Mouse (Mus musculus): ENCODE data around the gene Myh3. TPM values are rescaled to one million over a fixed set of nuclear protein-coding genes. Genes with fewer than 3 reads are reported as not detected.

Gene Myh3
- polyA plus RNA-seq, 1 experiment from 2014 or later: 5.1 TPM

DNA sequence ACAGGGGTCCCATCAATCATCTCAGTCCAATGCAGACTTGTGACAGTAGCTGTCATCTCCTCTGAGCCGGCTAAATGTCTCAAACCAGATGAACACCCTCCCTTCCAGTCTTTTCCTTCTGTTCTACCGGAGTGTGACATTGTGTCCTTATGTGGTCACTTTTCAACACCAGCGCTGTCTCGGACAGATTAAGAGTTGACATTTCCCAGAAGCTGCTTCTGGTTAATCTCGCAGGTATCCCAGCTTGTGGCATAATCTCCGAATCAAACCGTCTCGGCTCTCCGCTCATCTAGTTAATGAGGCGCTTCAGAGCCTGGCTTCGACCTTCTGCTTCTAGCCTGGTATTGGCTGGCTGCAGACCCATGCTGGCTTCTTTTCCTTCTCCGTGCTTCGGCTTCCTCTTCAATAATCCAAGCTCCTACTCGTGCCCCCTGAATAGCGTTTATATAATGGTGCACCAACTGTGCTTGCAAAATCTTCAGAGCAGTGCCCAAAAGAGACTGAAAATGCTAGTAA, 5.4 kb upstream of the Myh3 start:
- Histone ChIP-seq H3K4me1 (ENCODE audit: insufficient read depth, low read length) (no peaks in the 10 kb centered on the region), H3K4me2 (replicated peaks; ENCODE audit: low read depth, low read length) (no peak overlapping the region), H3K27me3 (ENCODE audit: insufficient read depth, low read length) (no peaks in the 10 kb centered on the region), H3K9ac (replicated peaks; ENCODE audit: low read length) (no peak overlapping the region), H3K36me3 (ENCODE audit: insufficient read depth, low read length) (peaks cover under 1% of the 10 kb centered on the region; the same call in 1 of the 2 replicates), H3K27ac (ENCODE audit: low read length) (no peak overlapping the region), H3K9me3 (ENCODE audit: low read length) (no peaks in the 10 kb centered on the region), H3K4me3 (ENCODE audit: low read length) (no peak overlapping the region)
- no peak for ATAC-seq (ENCODE audit: low FRiP score, low TSS enrichment)
- 59% methylated on average over 15 of the region's 15 CpGs for WGBS

DNA sequence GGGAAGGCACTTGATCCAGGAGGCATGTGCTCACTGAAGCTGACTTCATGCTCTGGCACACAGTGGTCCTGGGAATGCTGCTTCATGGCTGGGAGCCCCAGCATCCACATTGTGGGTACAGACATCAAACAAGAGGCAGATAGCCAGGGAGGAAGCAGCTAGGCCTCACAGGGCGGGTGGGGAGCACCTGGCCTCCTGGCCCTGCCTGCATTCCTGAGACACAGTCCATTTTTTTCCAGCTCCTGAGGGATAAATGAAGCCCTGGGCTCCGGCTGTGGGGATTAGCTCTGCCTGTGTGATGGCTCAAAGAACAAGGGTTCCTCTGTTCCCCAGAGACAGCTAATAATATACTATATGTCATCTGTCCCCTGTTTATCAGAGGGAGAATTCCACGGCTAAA, 3.1 kb upstream of the Myh3 start:
- Histone ChIP-seq H3K4me1 (ENCODE audit: insufficient read depth, low read length) (no peaks in the 10 kb centered on the region), H3K4me3 (ENCODE audit: low read length) (no peak overlapping the region), H3K27ac (ENCODE audit: low read length) (no peak overlapping the region), H3K36me3 (ENCODE audit: insufficient read depth, low read length) (no peaks in the 10 kb centered on the region), H3K9me3 (ENCODE audit: low read length) (no peaks in the 10 kb centered on the region), H3K4me2 (replicated peaks; ENCODE audit: low read depth, low read length) (no peak overlapping the region), H3K9ac (replicated peaks; ENCODE audit: low read length) (no peak overlapping the region), H3K27me3 (ENCODE audit: insufficient read depth, low read length) (no peaks in the 10 kb centered on the region)
- 36% methylated on average over 3 of the region's 3 CpGs for WGBS
- no peak for ATAC-seq (ENCODE audit: low FRiP score, low TSS enrichment)

DNA sequence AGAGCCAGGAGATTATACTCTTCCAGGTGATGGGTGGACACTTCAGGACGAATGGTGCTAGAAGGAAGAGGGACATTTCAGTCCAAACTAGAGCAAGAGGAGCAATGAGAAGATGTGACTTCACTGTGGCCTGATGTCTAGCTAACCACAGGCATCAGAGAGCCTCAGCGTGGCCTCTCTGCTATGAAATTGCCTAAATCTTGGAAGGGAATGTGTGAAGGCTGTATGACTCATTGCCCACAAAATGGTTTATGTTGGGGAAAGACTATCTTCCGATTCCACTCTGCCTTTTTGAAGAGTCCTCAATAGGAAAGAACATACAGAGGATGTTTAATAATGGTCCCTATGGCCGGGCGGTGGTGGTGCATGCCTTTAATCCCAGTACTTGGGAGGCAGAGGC, 1.3 kb upstream of the Myh3 start:
- no peak overlapping the region for H3K4me2 ChIP-seq (replicated peaks; ENCODE audit: low read depth, low read length)
- no peak for ATAC-seq (ENCODE audit: low FRiP score, low TSS enrichment)
- H3K4me3 ChIP-seq (ENCODE audit: low read length): no peak overlapping the region
- H3K36me3 ChIP-seq (ENCODE audit: insufficient read depth, low read length): no peaks in the 10 kb centered on the region
- H3K27ac ChIP-seq (ENCODE audit: low read length): no peak overlapping the region
- H3K4me1 ChIP-seq (ENCODE audit: insufficient read depth, low read length): 0 out of 2 replicates have a peak, but pooled peaks cover 3% of the 10 kb centered on the region
- WGBS: 89% methylated on average over 5 of the region's 5 CpGs
- no peaks in the 10 kb centered on the region for H3K9me3 ChIP-seq (ENCODE audit: low read length)
- H3K27me3 ChIP-seq (ENCODE audit: insufficient read depth, low read length): no peaks in the 10 kb centered on the region
- no peak overlapping the region for H3K9ac ChIP-seq (replicated peaks; ENCODE audit: low read length)

DNA sequence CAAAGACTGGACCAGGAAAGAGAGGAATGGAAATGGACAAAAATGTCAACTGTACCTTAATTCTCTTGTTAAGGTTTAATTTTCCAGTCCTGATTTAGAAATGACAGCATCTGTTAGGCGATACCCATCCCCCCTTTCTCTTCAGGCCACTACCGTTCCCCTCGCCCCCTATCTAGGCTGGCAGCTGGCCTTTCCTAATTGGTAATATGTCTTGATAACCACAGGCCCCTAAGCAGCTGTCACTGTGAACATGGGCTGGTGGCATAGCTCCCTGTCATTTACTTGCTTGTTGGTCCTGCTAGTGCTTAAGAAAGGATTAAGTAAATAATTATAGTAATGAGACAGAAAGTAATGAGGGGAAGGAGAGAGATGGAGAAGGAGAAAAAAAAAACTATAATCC, 665 bp upstream of the Myh3 start:
- no peaks in the 10 kb centered on the region for H3K27me3 ChIP-seq (ENCODE audit: insufficient read depth, low read length)
- ATAC-seq (ENCODE audit: low FRiP score, low TSS enrichment): no peak
- no peak overlapping the region for H3K9ac ChIP-seq (replicated peaks; ENCODE audit: low read length)
- H3K4me3 ChIP-seq (ENCODE audit: low read length): no peak overlapping the region
- H3K36me3 ChIP-seq (ENCODE audit: insufficient read depth, low read length): no peaks in the 10 kb centered on the region
- 72% methylated on average over 3 of the region's 3 CpGs for WGBS
- 0 out of 2 replicates have a peak, but pooled peaks cover 3% of the 10 kb centered on the region for H3K4me1 ChIP-seq (ENCODE audit: insufficient read depth, low read length)
- H3K9me3 ChIP-seq (ENCODE audit: low read length): no peaks in the 10 kb centered on the region
- H3K4me2 ChIP-seq (replicated peaks; ENCODE audit: low read depth, low read length): no peak overlapping the region
- H3K27ac ChIP-seq (ENCODE audit: low read length): no peak overlapping the region

DNA sequence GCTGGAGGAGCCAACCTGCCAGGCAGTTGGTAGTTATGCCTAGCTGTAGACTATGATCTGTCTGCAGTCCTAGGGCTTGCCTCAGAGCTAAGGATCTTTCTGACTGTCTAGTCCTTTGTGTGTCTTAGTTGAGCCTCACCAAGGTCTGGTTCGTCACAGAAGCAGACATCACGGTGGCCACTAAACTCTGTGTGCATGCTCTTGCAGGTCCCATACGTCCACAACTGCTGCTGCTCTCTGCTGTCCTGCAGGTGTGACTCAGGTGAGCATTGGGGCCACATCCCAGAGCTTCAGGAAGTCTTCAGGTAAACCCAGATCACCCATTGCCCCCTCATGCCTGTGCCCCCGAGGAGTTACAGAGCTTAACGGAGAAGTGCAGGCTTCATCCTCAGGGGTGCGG, 788 bp downstream of the Myh3 start:
- no peak overlapping the region for H3K27ac ChIP-seq (ENCODE audit: low read length)
- peaks cover 5% of the 10 kb centered on the region for H3K27me3 ChIP-seq (ENCODE audit: insufficient read depth, low read length)
- 85% methylated on average over 6 of the region's 6 CpGs for WGBS
- no peak overlapping the region for H3K4me3 ChIP-seq (ENCODE audit: low read length)
- H3K4me2 ChIP-seq (replicated peaks; ENCODE audit: low read depth, low read length): no peak overlapping the region
- H3K4me1 ChIP-seq (ENCODE audit: insufficient read depth, low read length): 0 out of 2 replicates have a peak, but pooled peaks cover 3% of the 10 kb centered on the region
- no peaks in the 10 kb centered on the region for H3K36me3 ChIP-seq (ENCODE audit: insufficient read depth, low read length)
- no peak for ATAC-seq (ENCODE audit: low FRiP score, low TSS enrichment)
- no peak overlapping the region for H3K9ac ChIP-seq (replicated peaks; ENCODE audit: low read length)
- no peaks in the 10 kb centered on the region for H3K9me3 ChIP-seq (ENCODE audit: low read length)

DNA sequence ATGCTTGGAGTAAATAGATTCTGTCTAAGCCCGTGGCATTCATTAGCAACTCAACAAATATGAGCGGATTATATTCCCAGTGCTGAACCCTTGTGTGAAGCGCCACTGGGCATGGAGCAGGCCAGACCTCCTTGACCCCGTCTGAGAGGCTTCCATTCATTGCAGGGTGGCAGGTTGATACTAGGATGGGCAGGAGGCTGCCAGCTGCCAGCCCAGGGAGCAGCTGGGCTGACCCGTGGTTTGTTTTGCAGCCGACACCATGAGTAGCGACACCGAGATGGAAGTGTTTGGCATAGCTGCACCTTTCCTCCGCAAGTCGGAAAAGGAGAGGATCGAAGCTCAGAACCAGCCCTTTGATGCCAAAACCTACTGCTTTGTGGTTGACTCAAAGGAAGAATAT, 1.6 kb downstream of the Myh3 start:
- no peak overlapping the region for H3K9ac ChIP-seq (replicated peaks; ENCODE audit: low read length)
- H3K4me3 ChIP-seq (ENCODE audit: low read length): no peak overlapping the region
- no peak for ATAC-seq (ENCODE audit: low FRiP score, low TSS enrichment)
- no peaks in the 10 kb centered on the region for H3K36me3 ChIP-seq (ENCODE audit: insufficient read depth, low read length)
- no peak overlapping the region for H3K27ac ChIP-seq (ENCODE audit: low read length)
- peaks cover 13% of the 10 kb centered on the region for H3K27me3 ChIP-seq (ENCODE audit: insufficient read depth, low read length)
- no peak overlapping the region for H3K4me2 ChIP-seq (replicated peaks; ENCODE audit: low read depth, low read length)
- WGBS: 78% methylated on average over 11 of the region's 11 CpGs
- no peaks in the 10 kb centered on the region for H3K9me3 ChIP-seq (ENCODE audit: low read length)
- H3K4me1 ChIP-seq (ENCODE audit: insufficient read depth, low read length): 0 out of 2 replicates have a peak, but pooled peaks cover 3% of the 10 kb centered on the region

DNA sequence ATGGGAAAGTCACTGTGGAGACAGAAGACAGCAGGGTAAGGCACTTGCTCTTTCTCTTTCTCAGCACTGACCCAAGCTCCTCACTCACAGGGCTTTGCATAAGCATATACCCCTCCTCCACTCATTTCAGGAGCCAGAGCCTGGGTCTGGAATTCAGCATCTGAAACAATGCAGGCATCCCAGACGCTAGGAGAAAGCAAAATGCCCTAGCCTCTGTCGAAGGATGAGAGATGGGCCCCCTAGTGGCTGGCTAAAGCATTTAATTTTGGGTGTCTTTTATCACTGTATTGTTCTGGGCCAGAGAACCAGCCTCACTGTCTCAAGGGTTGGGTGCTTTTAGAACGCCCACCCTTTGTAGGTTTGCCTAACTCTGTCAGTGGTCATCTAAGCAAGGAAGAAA, 2.1 kb downstream of the Myh3 start:
- Histone ChIP-seq H3K27ac (ENCODE audit: low read length) (no peak overlapping the region), H3K9ac (replicated peaks; ENCODE audit: low read length) (no peak overlapping the region), H3K4me2 (replicated peaks; ENCODE audit: low read depth, low read length) (no peak overlapping the region), H3K27me3 (ENCODE audit: insufficient read depth, low read length) (peaks cover 18% of the 10 kb centered on the region), H3K36me3 (ENCODE audit: insufficient read depth, low read length) (no peaks in the 10 kb centered on the region), H3K4me1 (ENCODE audit: insufficient read depth, low read length) (0 out of 2 replicates have a peak, but pooled peaks cover 3% of the 10 kb centered on the region), H3K4me3 (ENCODE audit: low read length) (no peak overlapping the region), H3K9me3 (ENCODE audit: low read length) (no peaks in the 10 kb centered on the region)
- WGBS: 3% methylated on average over 3 of the region's 3 CpGs
- ATAC-seq (ENCODE audit: low FRiP score, low TSS enrichment): peak; percentile 52; the same call in 1 of the 2 replicates

DNA sequence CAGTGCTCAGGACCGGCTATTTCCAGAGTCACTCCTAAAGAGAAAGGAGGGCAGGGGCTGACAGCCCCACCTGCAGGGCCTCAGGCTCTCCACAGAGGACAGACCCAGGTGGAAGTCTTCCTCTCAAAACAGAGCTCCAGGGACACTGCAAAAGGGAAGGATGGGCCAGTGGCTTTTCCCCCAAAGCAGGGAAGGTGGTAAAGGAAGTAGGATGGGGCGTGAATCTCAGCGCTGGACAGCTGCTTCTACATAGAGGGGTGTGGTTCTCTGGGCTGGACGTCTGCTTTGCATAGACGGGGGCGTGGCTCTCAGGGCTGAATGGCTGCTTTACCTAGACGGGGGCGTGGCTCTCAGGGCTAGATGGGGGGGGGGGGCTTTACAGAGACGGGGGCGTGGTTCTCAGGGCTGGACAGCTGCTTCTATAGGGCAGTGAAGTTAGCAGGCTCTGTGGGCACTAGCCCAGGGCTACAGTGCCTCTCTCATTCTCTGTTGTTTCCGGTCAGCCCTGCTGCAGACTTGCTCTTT, 3.1 kb downstream of the Myh3 start:
- peak overlapping the region; percentile 28; the same call in 1 of the 2 replicates for H3K4me2 ChIP-seq (replicated peaks; ENCODE audit: low read depth, low read length)
- H3K36me3 ChIP-seq (ENCODE audit: insufficient read depth, low read length): no peaks in the 10 kb centered on the region
- H3K9ac ChIP-seq (replicated peaks; ENCODE audit: low read length): no peak overlapping the region
- no peaks in the 10 kb centered on the region for H3K9me3 ChIP-seq (ENCODE audit: low read length)
- ATAC-seq (ENCODE audit: low FRiP score, low TSS enrichment): peak; percentile 90
- H3K4me1 ChIP-seq (ENCODE audit: insufficient read depth, low read length): 0 out of 2 replicates have a peak, but pooled peaks cover 3% of the 10 kb centered on the region
- H3K4me3 ChIP-seq (ENCODE audit: low read length): no peak overlapping the region
- H3K27ac ChIP-seq (ENCODE audit: low read length): no peak overlapping the region
- 3% methylated on average over 11 of the region's 11 CpGs for WGBS
- H3K27me3 ChIP-seq (ENCODE audit: insufficient read depth, low read length): peaks cover 19% of the 10 kb centered on the region

DNA sequence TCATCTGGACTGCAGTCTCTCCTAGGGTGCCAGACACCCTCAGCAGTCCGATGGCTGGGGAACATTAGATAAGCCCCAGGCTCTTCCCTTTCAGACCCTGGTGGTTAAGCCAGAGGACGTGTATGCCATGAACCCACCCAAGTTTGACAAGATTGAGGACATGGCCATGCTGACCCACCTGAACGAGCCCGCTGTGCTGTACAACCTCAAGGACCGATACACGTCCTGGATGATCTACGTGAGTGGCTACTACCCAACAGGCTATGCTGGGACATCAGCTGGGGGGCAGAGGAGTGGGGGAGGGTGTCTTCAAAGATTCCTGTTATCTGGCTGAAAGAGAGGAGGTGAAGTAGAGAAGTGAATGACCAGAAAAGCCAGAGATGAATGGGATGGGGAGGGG, 4.1 kb downstream of the Myh3 start:
- Histone ChIP-seq H3K9ac (replicated peaks; ENCODE audit: low read length) (no peak overlapping the region), H3K4me3 (ENCODE audit: low read length) (no peak overlapping the region), H3K27me3 (ENCODE audit: insufficient read depth, low read length) (peaks cover 19% of the 10 kb centered on the region), H3K9me3 (ENCODE audit: low read length) (no peaks in the 10 kb centered on the region), H3K36me3 (ENCODE audit: insufficient read depth, low read length) (no peaks in the 10 kb centered on the region), H3K4me2 (replicated peaks; ENCODE audit: low read depth, low read length) (no peak overlapping the region), H3K27ac (ENCODE audit: low read length) (no peak overlapping the region), H3K4me1 (ENCODE audit: insufficient read depth, low read length) (0 out of 2 replicates have a peak, but pooled peaks cover 3% of the 10 kb centered on the region)
- no peak for ATAC-seq (ENCODE audit: low FRiP score, low TSS enrichment)
- 85% methylated on average over 7 of the region's 7 CpGs for WGBS

DNA sequence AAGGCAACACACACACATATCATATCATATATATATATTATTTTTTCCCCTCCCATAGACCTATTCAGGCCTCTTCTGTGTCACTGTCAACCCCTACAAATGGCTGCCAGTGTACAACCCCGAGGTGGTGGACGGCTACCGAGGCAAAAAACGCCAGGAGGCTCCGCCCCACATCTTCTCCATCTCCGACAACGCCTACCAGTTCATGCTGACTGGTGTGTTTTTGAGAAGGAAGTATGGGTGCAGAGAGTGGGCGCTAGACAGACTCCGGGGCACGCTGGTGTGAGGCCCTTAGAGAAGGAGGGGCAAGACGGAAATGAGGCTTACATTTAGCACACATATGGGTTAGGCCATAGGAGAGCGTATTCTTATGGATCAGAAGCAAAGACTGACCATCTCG, 4.7 kb downstream of the Myh3 start:
- Histone ChIP-seq H3K9ac (replicated peaks; ENCODE audit: low read length) (no peak overlapping the region), H3K4me2 (replicated peaks; ENCODE audit: low read depth, low read length) (no peak overlapping the region), H3K36me3 (ENCODE audit: insufficient read depth, low read length) (no peaks in the 10 kb centered on the region), H3K9me3 (ENCODE audit: low read length) (no peaks in the 10 kb centered on the region), H3K4me3 (ENCODE audit: low read length) (no peak overlapping the region), H3K27ac (ENCODE audit: low read length) (no peak overlapping the region), H3K4me1 (ENCODE audit: insufficient read depth, low read length) (0 out of 2 replicates have a peak, but pooled peaks cover 3% of the 10 kb centered on the region), H3K27me3 (ENCODE audit: insufficient read depth, low read length) (peaks cover 19% of the 10 kb centered on the region)
- ATAC-seq (ENCODE audit: low FRiP score, low TSS enrichment): no peak
- 89% methylated on average over 13 of the region's 13 CpGs for WGBS
